Mouse (Mus musculus) liver, adult 2 months (tissue): ENCODE data around the gene Dhrs11. TPM values are rescaled to one million over a fixed set of nuclear protein-coding genes. Genes with fewer than 3 reads are reported as not detected.

Experiments
- DNase-seq: peaks from one replicate; pipeline ENCODE4 v3.0.0-alpha.2; 2011; ENCODE audit warnings: low read depth, low spot score; ENCODE audit errors: extremely low read depth
- H3K27ac ChIP-seq: fragments of 200-500 bp; replicated peaks from 2 replicates; pipeline ENCODE4 v1.5.1; 2012; ENCODE audit warnings: low read depth, mild to moderate bottlenecking, control low read depth, inconsistent platforms, low read length; ENCODE audit not compliant: insufficient read depth
- H3K27me3 ChIP-seq: fragments of 200-500 bp; 2 replicates; pipeline ENCODE4 v1.6.1; 2012; ENCODE audit warnings: mild to moderate bottlenecking, moderate library complexity, low read length, inconsistent platforms; ENCODE audit not compliant: control insufficient read depth, insufficient read depth
- H3K36me3 ChIP-seq: fragments of 200-500 bp; 2 replicates; pipeline ENCODE4 v1.6.1; 2012; ENCODE audit warnings: low read length, inconsistent platforms; ENCODE audit not compliant: control insufficient read depth, insufficient read depth
- H3K4me1 ChIP-seq: fragments of 200-500 bp; 2 replicates; pipeline ENCODE4 v1.6.1; 2011; ENCODE audit warnings: low read length; ENCODE audit not compliant: control insufficient read depth, insufficient read depth
- H3K4me3 ChIP-seq: fragments of 200-500 bp; 2 replicates; pipeline ENCODE4 v1.5.1; 2011; ENCODE audit warnings: low read depth, mild to moderate bottlenecking, control low read depth, low read length, moderate library complexity; ENCODE audit not compliant: insufficient read depth
- H3K79me2 ChIP-seq: fragments of 200-500 bp; 2 replicates; pipeline ENCODE4 v1.6.1; 2012; ENCODE audit warnings: inconsistent platforms, mild to moderate bottlenecking, low read length, moderate library complexity; ENCODE audit not compliant: control insufficient read depth, insufficient read depth
- H3K9ac ChIP-seq: fragments of 200-500 bp; 2 replicates; pipeline ENCODE4 v1.6.1; 2012; ENCODE audit warnings: low read depth, mild to moderate bottlenecking, control low read depth, inconsistent platforms, low read length
- CTCF ChIP-seq: fragments of 200-500 bp; IDR thresholded peaks from 2 replicates; pipeline ENCODE4 v1.5.1; 2011; ENCODE audit warnings: low read depth, low read length, control low read depth
- POLR2A ChIP-seq: fragments of 200-500 bp; IDR thresholded peaks from 2 replicates; pipeline ENCODE4 v1.6.1; 2011; ENCODE audit warnings: low read length, control low read depth; ENCODE audit not compliant: insufficient read depth; ENCODE audit errors: extremely low read depth
- WGBS: fragments of 180-500 bp; shearing (Covaris S2); methylation state at CpG from one replicate; pipeline ENCODE4 v1.1.7; 2018; 5-methylcytosine and 5-hydroxymethylcytosine counted together
- polyA plus RNA-seq: library from polyadenylated mRNA; depleted of rRNA; stranded (reverse); fragments of >200 nt; gene quantifications from 2 replicates; pipeline ENCODE4 v1.2.3, GENCODE M21; 2012; rRNA removed
- total RNA-seq: library from RNA; depleted of rRNA; stranded (reverse); fragments of >200 nt; gene quantifications from 2 replicates; pipeline ENCODE4 v1.2.3, GENCODE M21; 2014; rRNA removed

The Dhrs11 gene
- total and polyA plus RNA-seq, 2 experiments = 14.8 to 68.3 TPM

- Histone ChIP-seq H3K9ac (no peak overlapping the region), H3K4me3 (no peak overlapping the region), H3K27ac (no peak overlapping the region), H3K36me3 (no peaks in the 10 kb centered on the region), H3K4me1 (no peaks in the 10 kb centered on the region), H3K79me2 (no peaks in the 10 kb centered on the region), H3K27me3 (0 out of 2 replicates have a peak, but pooled peaks cover 6% of the 10 kb centered on the region)
- DNase-seq = no peak
- no peak for TF ChIP-seq CTCF
- no peak for TF ChIP-seq POLR2A
- WGBS = 8% methylated on average over 19 of the region's 19 CpGs
These were observed 48.5 kb downstream of the Dhrs11 start for GRCm38 (mm10) chr11:84780143-84780870.

GRCm38 (mm10) chr11:84775560-84775959, 53.2 kb downstream of the Dhrs11 start:
- no peak for DNase-seq
- H3K79me2 ChIP-seq = no peaks in the 10 kb centered on the region
- H3K4me1 ChIP-seq = no peaks in the 10 kb centered on the region
- WGBS = 9% methylated on average over 4 of the region's 4 CpGs
- no peak overlapping the region for H3K4me3 ChIP-seq
- no peak overlapping the region for H3K27ac ChIP-seq
- no peak for TF ChIP-seq CTCF
- TF ChIP-seq POLR2A = no peak
- no peaks in the 10 kb centered on the region for H3K36me3 ChIP-seq
- peaks cover 4% of the 10 kb centered on the region; the same call in 1 of the 2 replicates for H3K27me3 ChIP-seq
- H3K9ac ChIP-seq = no peak overlapping the region

GRCm38 (mm10) chr11:84774870-84775514, 53.8 kb downstream of the Dhrs11 start:
- 55% methylated on average over 13 of the region's 13 CpGs for WGBS
- Histone ChIP-seq H3K27me3 (peaks cover 4% of the 10 kb centered on the region; the same call in 1 of the 2 replicates), H3K9ac (no peak overlapping the region), H3K79me2 (no peaks in the 10 kb centered on the region), H3K36me3 (no peaks in the 10 kb centered on the region), H3K4me3 (no peak overlapping the region), H3K27ac (no peak overlapping the region), H3K4me1 (no peaks in the 10 kb centered on the region)
- DNase-seq = no peak
- TF ChIP-seq CTCF (no peak), POLR2A (no peak)

Other genes starting within 250 kb of the Dhrs11 start
- gene Mrm1, start 9.5 kb downstream of the Dhrs11 start, total RNA-seq = 2.2 and 2.6 TPM in 2 replicates
- gene Mrm1, start 9.5 kb downstream of the Dhrs11 start, polyA plus RNA-seq = 3.1 and 3.9 TPM in 2 replicates
- 84.9 and 96.4 TPM in 2 replicates for gene Ggnbp2, start 41.8 kb upstream of the Dhrs11 start, total RNA-seq
- gene Ggnbp2, start 41.8 kb upstream of the Dhrs11 start, polyA plus RNA-seq = 22.5 and 34.0 TPM in 2 replicates
- 2.3 and 3.7 TPM in 2 replicates for gene Myo19, start 51.2 kb upstream of the Dhrs11 start, total RNA-seq
- gene Myo19, start 51.2 kb upstream of the Dhrs11 start, polyA plus RNA-seq = 5.3 and 7.7 TPM in 2 replicates
- 4.2 and 4.8 TPM in 2 replicates for gene Pigw, start 51.3 kb upstream of the Dhrs11 start, total RNA-seq
- gene Pigw, start 51.3 kb upstream of the Dhrs11 start, polyA plus RNA-seq = 1.2 and 1.5 TPM in 2 replicates
- 10.0 and 10.3 TPM in 2 replicates for gene Znhit3, start 87.4 kb upstream of the Dhrs11 start, total RNA-seq
- 4.3 and 5.4 TPM in 2 replicates for gene Znhit3, start 87.4 kb upstream of the Dhrs11 start, polyA plus RNA-seq
- gene Car4, start 128.8 kb upstream of the Dhrs11 start, total RNA-seq = not detected in 2 replicates
- gene Car4, start 128.8 kb upstream of the Dhrs11 start, polyA plus RNA-seq = 0.09 and 0.13 TPM in 2 replicates